Mouse (Mus musculus): ENCODE data around the gene Eef1g. TPM values are rescaled to one million over a fixed set of nuclear protein-coding genes. Genes with fewer than 3 reads are reported as not detected.
A peak's percentile ranks its signal among the peaks of the same experiment; 100 is the strongest.

Gene Eef1g
- polyA plus RNA-seq, 1 experiment from 2014 or later = 501 TPM

GRCm38 (mm10) chr19:8928689-8929223 is 38.1 kb upstream of the Eef1g start:
- Histone ChIP-seq H3K27ac (ENCODE audit: low read depth) (peak overlapping the region; percentile 81), H3K9me3 (ENCODE audit: control insufficient read depth, low read length) (no peaks in the 10 kb centered on the region), H3K36me3 (ENCODE audit: control insufficient read depth, insufficient read depth, low read length) (peaks cover 34% of the 10 kb centered on the region), H3K4me2 (ENCODE audit: low read length) (peak overlapping the region; percentile 79), H3K27me3 (replicated peaks; ENCODE audit: control insufficient read depth, insufficient read depth, low read length) (no peaks in the 10 kb centered on the region), H3K4me1 (replicated peaks; ENCODE audit: control insufficient read depth, insufficient read depth, low read length) (peaks cover 13% of the 10 kb centered on the region), H3K9ac (ENCODE audit: low read length) (peak overlapping the region; percentile 78; the same call in 1 of the 2 replicates), H3K4me3 (ENCODE audit: low read depth, low read length) (peak overlapping the region; percentile 78)
- ATAC-seq (replicated peaks; ENCODE audit: low FRiP score, low TSS enrichment, low read depth) (no peak; the same call in 1 of the 2 replicates), DNase-seq (ENCODE audit: low spot score) (no peak)
- 18% methylated on average over 16 of the region's 16 CpGs for WGBS

- peak within 1 kb of the TSS; percentile 81 for H3K27ac ChIP-seq (ENCODE audit: low read depth)
- no peaks in the 10 kb centered on the region for H3K9me3 ChIP-seq (ENCODE audit: control insufficient read depth, low read length)
- no peaks in the 10 kb centered on the region for H3K27me3 ChIP-seq (replicated peaks; ENCODE audit: control insufficient read depth, insufficient read depth, low read length)
- under 1% methylated on average over 68 of the region's 74 CpGs for WGBS
- H3K4me3 ChIP-seq (ENCODE audit: low read depth, low read length) = peak within 1 kb of the TSS; percentile 78
- H3K4me1 ChIP-seq (replicated peaks; ENCODE audit: control insufficient read depth, insufficient read depth, low read length) = peaks cover 13% of the 10 kb centered on the region
- DNase-seq (ENCODE audit: low spot score) = peak; percentile 84
- peaks cover 39% of the 10 kb centered on the region for H3K36me3 ChIP-seq (ENCODE audit: control insufficient read depth, insufficient read depth, low read length)
- peak; percentile 81 for ATAC-seq (replicated peaks; ENCODE audit: low FRiP score, low TSS enrichment, low read depth)
- H3K4me2 ChIP-seq (ENCODE audit: low read length) = peak within 1 kb of the TSS; percentile 79
- peak within 1 kb of the TSS; percentile 78 for H3K9ac ChIP-seq (ENCODE audit: low read length)
Measured at GRCm38 (mm10) chr19:8929224-8930088, 37.4 kb upstream of the Eef1g start, which contains the start of the genes Rom1 and Eml3. Gene Rom1 (minus strand): TSS chr19:8929356. Gene Eml3 (plus strand): TSS chr19:8929552.

GRCm38 (mm10) chr19:8930117-8930516 is 36.7 kb upstream of the Eef1g start:
- no peaks in the 10 kb centered on the region for H3K9me3 ChIP-seq (ENCODE audit: control insufficient read depth, low read length)
- peaks cover 13% of the 10 kb centered on the region for H3K4me1 ChIP-seq (replicated peaks; ENCODE audit: control insufficient read depth, insufficient read depth, low read length)
- peaks cover 46% of the 10 kb centered on the region for H3K36me3 ChIP-seq (ENCODE audit: control insufficient read depth, insufficient read depth, low read length)
- H3K27ac ChIP-seq (ENCODE audit: low read depth) = peak overlapping the region; percentile 81
- peak overlapping the region; percentile 79 for H3K4me2 ChIP-seq (ENCODE audit: low read length)
- peak overlapping the region; percentile 78 for H3K4me3 ChIP-seq (ENCODE audit: low read depth, low read length)
- peak overlapping the region; percentile 78 for H3K9ac ChIP-seq (ENCODE audit: low read length)
- no peak for DNase-seq (ENCODE audit: low spot score)
- H3K27me3 ChIP-seq (replicated peaks; ENCODE audit: control insufficient read depth, insufficient read depth, low read length) = no peaks in the 10 kb centered on the region
- ATAC-seq (replicated peaks; ENCODE audit: low FRiP score, low TSS enrichment, low read depth) = peak; percentile 29
- WGBS = 9% methylated on average over 11 of the region's 11 CpGs

GRCm38 (mm10) chr19:8930771-8931170 is 36.1 kb upstream of the Eef1g start:
- H3K4me2 ChIP-seq (ENCODE audit: low read length) = peak overlapping the region; percentile 79
- WGBS = 81% methylated on average over 7 of the region's 7 CpGs
- H3K9ac ChIP-seq (ENCODE audit: low read length) = peak overlapping the region; percentile 78
- no peak overlapping the region for H3K27ac ChIP-seq (ENCODE audit: low read depth)
- H3K4me1 ChIP-seq (replicated peaks; ENCODE audit: control insufficient read depth, insufficient read depth, low read length) = peaks cover 13% of the 10 kb centered on the region
- H3K36me3 ChIP-seq (ENCODE audit: control insufficient read depth, insufficient read depth, low read length) = peaks cover 46% of the 10 kb centered on the region
- peak overlapping the region; percentile 78 for H3K4me3 ChIP-seq (ENCODE audit: low read depth, low read length)
- H3K27me3 ChIP-seq (replicated peaks; ENCODE audit: control insufficient read depth, insufficient read depth, low read length) = no peaks in the 10 kb centered on the region
- ATAC-seq (replicated peaks; ENCODE audit: low FRiP score, low TSS enrichment, low read depth) (no peak), DNase-seq (ENCODE audit: low spot score) (no peak)
- H3K9me3 ChIP-seq (ENCODE audit: control insufficient read depth, low read length) = no peaks in the 10 kb centered on the region

- peaks cover 62% of the 10 kb centered on the region for H3K36me3 ChIP-seq (ENCODE audit: control insufficient read depth, insufficient read depth, low read length)
- H3K4me3 ChIP-seq (ENCODE audit: low read depth, low read length) = no peak overlapping the region
- 79% methylated on average over 2 of the region's 2 CpGs for WGBS
- ATAC-seq (replicated peaks; ENCODE audit: low FRiP score, low TSS enrichment, low read depth) (no peak), DNase-seq (ENCODE audit: low spot score) (no peak)
- no peak overlapping the region for H3K27ac ChIP-seq (ENCODE audit: low read depth)
- no peaks in the 10 kb centered on the region for H3K9me3 ChIP-seq (ENCODE audit: control insufficient read depth, low read length)
- peaks cover 5% of the 10 kb centered on the region; the same call in 1 of the 2 replicates for H3K4me1 ChIP-seq (replicated peaks; ENCODE audit: control insufficient read depth, insufficient read depth, low read length)
- H3K27me3 ChIP-seq (replicated peaks; ENCODE audit: control insufficient read depth, insufficient read depth, low read length) = no peaks in the 10 kb centered on the region
- no peak overlapping the region for H3K4me2 ChIP-seq (ENCODE audit: low read length)
- H3K9ac ChIP-seq (ENCODE audit: low read length) = no peak overlapping the region
Measured at GRCm38 (mm10) chr19:8936736-8937135, 30.1 kb upstream of the Eef1g start.

- ATAC-seq (replicated peaks; ENCODE audit: low FRiP score, low TSS enrichment, low read depth) = no peak
- 80% methylated on average over 15 of the region's 15 CpGs for WGBS
- Histone ChIP-seq H3K9ac (ENCODE audit: low read length) (peak overlapping the region; percentile 99), H3K9me3 (ENCODE audit: control insufficient read depth, low read length) (no peaks in the 10 kb centered on the region), H3K4me1 (replicated peaks; ENCODE audit: control insufficient read depth, insufficient read depth, low read length) (peaks cover 26% of the 10 kb centered on the region), H3K4me2 (ENCODE audit: low read length) (peak overlapping the region; percentile 75), H3K36me3 (ENCODE audit: control insufficient read depth, insufficient read depth, low read length) (peaks cover 46% of the 10 kb centered on the region), H3K27ac (ENCODE audit: low read depth) (no peak overlapping the region), H3K4me3 (ENCODE audit: low read depth, low read length) (0 out of 2 replicates have a peak overlapping the region, but pooled peaks have one; percentile 98), H3K27me3 (replicated peaks; ENCODE audit: control insufficient read depth, insufficient read depth, low read length) (no peaks in the 10 kb centered on the region)
- DNase-seq (ENCODE audit: low spot score) = no peak
Measured at GRCm38 (mm10) chr19:8940526-8941133, 26.2 kb upstream of the Eef1g start.

- peak overlapping the region; percentile 98 for H3K27ac ChIP-seq (ENCODE audit: low read depth)
- DNase-seq (ENCODE audit: low spot score) (no peak), ATAC-seq (replicated peaks; ENCODE audit: low FRiP score, low TSS enrichment, low read depth) (peak; percentile 9)
- 30% methylated on average over 10 of the region's 10 CpGs for WGBS
- peaks cover 26% of the 10 kb centered on the region for H3K4me1 ChIP-seq (replicated peaks; ENCODE audit: control insufficient read depth, insufficient read depth, low read length)
- peak overlapping the region; percentile 75 for H3K4me2 ChIP-seq (ENCODE audit: low read length)
- no peaks in the 10 kb centered on the region for H3K9me3 ChIP-seq (ENCODE audit: control insufficient read depth, low read length)
- H3K27me3 ChIP-seq (replicated peaks; ENCODE audit: control insufficient read depth, insufficient read depth, low read length) = no peaks in the 10 kb centered on the region
- H3K9ac ChIP-seq (ENCODE audit: low read length) = peak overlapping the region; percentile 99
- H3K36me3 ChIP-seq (ENCODE audit: control insufficient read depth, insufficient read depth, low read length) = peaks cover 48% of the 10 kb centered on the region
- peak overlapping the region; percentile 98 for H3K4me3 ChIP-seq (ENCODE audit: low read depth, low read length)
Measured at GRCm38 (mm10) chr19:8941136-8941514, 25.7 kb upstream of the Eef1g start.

GRCm38 (mm10) chr19:8941515-8942217 is 25.2 kb upstream of the Eef1g start, which contains the start of gene Mta2:
Gene Mta2 (plus strand): TSS chr19:8941875.
- WGBS = under 1% methylated on average over 64 of the region's 64 CpGs
- DNase-seq (ENCODE audit: low spot score) (peak; percentile 97), ATAC-seq (replicated peaks; ENCODE audit: low FRiP score, low TSS enrichment, low read depth) (peak; percentile 91)
- H3K4me2 ChIP-seq (ENCODE audit: low read length) = peak within 1 kb of the TSS; percentile 75
- H3K9me3 ChIP-seq (ENCODE audit: control insufficient read depth, low read length) = no peaks in the 10 kb centered on the region
- peaks cover 26% of the 10 kb centered on the region for H3K4me1 ChIP-seq (replicated peaks; ENCODE audit: control insufficient read depth, insufficient read depth, low read length)
- H3K4me3 ChIP-seq (ENCODE audit: low read depth, low read length) = peak within 1 kb of the TSS; percentile 98
- peak within 1 kb of the TSS; percentile 99 for H3K9ac ChIP-seq (ENCODE audit: low read length)
- peak within 1 kb of the TSS; percentile 98 for H3K27ac ChIP-seq (ENCODE audit: low read depth)
- H3K27me3 ChIP-seq (replicated peaks; ENCODE audit: control insufficient read depth, insufficient read depth, low read length) = no peaks in the 10 kb centered on the region
- H3K36me3 ChIP-seq (ENCODE audit: control insufficient read depth, insufficient read depth, low read length) = peaks cover 48% of the 10 kb centered on the region

Data from intestine, embryonic 14.5 days (tissue).